Mouse (Mus musculus) left cerebral cortex, adult 2 months (tissue): ENCODE results near the gene Lrrn2. TPM values are rescaled to one million over a fixed set of nuclear protein-coding genes. Genes with fewer than 3 reads are reported as not detected.

ENCODE experiments used
- microRNA-seq, 2 experiments: library from miRNA; unstranded; fragments of <30 nt; microRNA quantifications; one replicate each; pipeline ENCODE4 v1.2.0; 2021
- total RNA-seq, 2 experiments: library from RNA; stranded (reverse); gene quantifications; 2 replicates each; pipeline ENCODE4 v1.2.3; 2021

Gene Lrrn2
- total RNA-seq, 2 experiments from 2014 or later: 91.8 to 99.9 TPM

Small RNA genes lying within 50 kb of the gene (microRNA-seq; reads per million reads assigned to microRNA genes)
- 0 reads per million in 2 experiments for gene Gm44300

Other genes starting within 250 kb of the Lrrn2 start
- gene Nfasc, start 138.5 kb upstream of the Lrrn2 start, total RNA-seq: 100 to 1,000 TPM; 155 to 161 TPM
- gene Mdm4, start 150.3 kb downstream of the Lrrn2 start, total RNA-seq: 10 to 100 TPM; 79.0 to 85.9 TPM
- gene Pik3c2b, start 165.4 kb downstream of the Lrrn2 start, total RNA-seq: 10 to 100 TPM; 13.2 to 17.7 TPM